Mouse (Mus musculus) myocyte (in vitro differentiated cells): ENCODE measurements around the gene Dlgap4.

Experiments used
- E2F4 ChIP-seq: IDR thresholded peaks from one replicate; pipeline ENCODE4 v1.6.1; 2011; ENCODE audit warnings: mild to moderate bottlenecking, control low read depth, moderate library complexity; ENCODE audit not compliant: insufficient read depth
- MAX ChIP-seq: IDR thresholded peaks from one replicate; pipeline ENCODE4 v1.6.1; 2011; ENCODE audit warnings: low read depth, mild to moderate bottlenecking, control low read depth
- MYOG ChIP-seq, 3 experiments: IDR thresholded peaks; one replicate each; pipeline ENCODE4 v1.6.1; 2011; ENCODE audit warnings: control low read depth in 2 of 3, low read depth in 2 of 3, mild to moderate bottlenecking in 2 of 3; ENCODE audit not compliant: insufficient read length in 2 of 3, control insufficient read depth in 1 of 3, insufficient read depth in 1 of 3
- POLR2A ChIP-seq: IDR thresholded peaks from one replicate; pipeline ENCODE4 v1.6.1; 2011; ENCODE audit warnings: low read depth, mild to moderate bottlenecking, control low read depth, moderate library complexity; ENCODE audit not compliant: insufficient read length
- POLR2AphosphoS2 ChIP-seq: IDR thresholded peaks from one replicate; pipeline ENCODE4 v1.6.1; 2011; ENCODE audit warnings: low read depth, control low read depth; ENCODE audit not compliant: insufficient read length
- TCF12 ChIP-seq: IDR thresholded peaks from one replicate; pipeline ENCODE4 v1.6.1; 2011; ENCODE audit warnings: mild to moderate bottlenecking, control low read depth; ENCODE audit not compliant: poor library complexity, insufficient read depth, severe bottlenecking
- USF1 ChIP-seq: IDR thresholded peaks from one replicate; pipeline ENCODE4 v1.6.1; 2011; ENCODE audit warnings: low read depth, mild to moderate bottlenecking, control low read depth, moderate library complexity

GRCm38 (mm10) chr2:156764747-156765146 lies 151.2 kb downstream of the Dlgap4 start:
- no peak for TF ChIP-seq POLR2A
- TF ChIP-seq MAX: no peak
- TF ChIP-seq TCF12: no peak
- no peak for TF ChIP-seq USF1
- no peak for TF ChIP-seq MYOG (IDR thresholded peaks at IDR 0.05; ENCODE audit: control insufficient read depth in 1 of 3, insufficient read depth in 1 of 3, insufficient read length in 2 of 3, low read depth in 2 of 3)
- no peak for TF ChIP-seq E2F4
- TF ChIP-seq POLR2AphosphoS2: peak; percentile 42
